Mouse (Mus musculus) embryo, embryonic 10.5 days (tissue): ENCODE measurements around the gene A230050P20Rik.

Experiments used
- DNase-seq: peaks from one replicate; pipeline ENCODE4 v3.0.0-alpha.2; 2015; ENCODE audit warnings: low spot score

Gene A230050P20Rik

GRCm38 (mm10) chr9:20895382-20895781, 26.9 kb downstream of the A230050P20Rik start:
- DNase-seq: no peak

- DNase-seq: no peak
Measured at GRCm38 (mm10) chr9:20897736-20898510, 29.5 kb downstream of the A230050P20Rik start.

GRCm38 (mm10) chr9:20898511-20899073, 30.1 kb downstream of the A230050P20Rik start, which contains the start of gene Eif3g:
Gene Eif3g, minus strand, starts transcription at chr9:20898623.
- peak; percentile 89 for DNase-seq

GRCm38 (mm10) chr9:20901466-20902173, 33.2 kb downstream of the A230050P20Rik start:
- DNase-seq: peak; percentile 75

GRCm38 (mm10) chr9:20902174-20902491, 33.7 kb downstream of the A230050P20Rik start:
- DNase-seq: peak; percentile 13

GRCm38 (mm10) chr9:20909948-20910347, 41.5 kb downstream of the A230050P20Rik start:
- no peak for DNase-seq

- DNase-seq: no peak
Measured at GRCm38 (mm10) chr9:20916160-20916559, 47.7 kb downstream of the A230050P20Rik start.

GRCm38 (mm10) chr9:20923258-20923657, 54.8 kb downstream of the A230050P20Rik start:
- no peak for DNase-seq
